Mouse (Mus musculus) cortical plate, adult 2 months (tissue): ENCODE results near the gene Stard7.

Source experiments
- CTCF ChIP-seq: fragments of 200-500 bp; IDR thresholded peaks from 2 replicates; pipeline ENCODE4 v1.5.1; 2011; ENCODE audit warnings: mild to moderate bottlenecking, control low read depth, low read length; ENCODE audit not compliant: insufficient read depth; ENCODE audit errors: extremely low read depth
- POLR2A ChIP-seq: fragments of 200-500 bp; IDR thresholded peaks from 2 replicates; pipeline ENCODE4 v1.6.1; 2011; ENCODE audit warnings: mild to moderate bottlenecking, low read length, control low read depth; ENCODE audit not compliant: insufficient read depth; ENCODE audit errors: extremely low read depth

GRCm38 (mm10) chr2:127313878-127314277, 43.9 kb downstream of the Stard7 start:
- TF ChIP-seq CTCF, result no peak
- no peak for TF ChIP-seq POLR2A
